Mouse (Mus musculus) bone marrow, adult 2 months (tissue): Measurements from ENCODE around the gene Ndufb10. TPM values are rescaled to one million over a fixed set of nuclear protein-coding genes. Genes with fewer than 3 reads are reported as not detected.
"Not testable (repeated sequence)": the region's sequence is repeated elsewhere in the genome, so short reads cannot be mapped to it uniquely, and the experiment has no call there.

Experiments used
- H3K27ac ChIP-seq: fragments of 200-500 bp; 2 replicates; pipeline ENCODE4 v1.5.1; 2012; ENCODE audit warnings: low read depth, mild to moderate bottlenecking, control low read depth, inconsistent platforms, low read length; ENCODE audit not compliant: control insufficient read depth, poor library complexity, insufficient read depth
- H3K4me1 ChIP-seq: fragments of 200-500 bp; 2 replicates; pipeline ENCODE4 v1.6.1; 2011; ENCODE audit warnings: low read length; ENCODE audit not compliant: control insufficient read depth, insufficient read depth
- H3K4me3 ChIP-seq: fragments of 200-500 bp; replicated peaks from 2 replicates; pipeline ENCODE3; 2011; ENCODE audit warnings: mild to moderate bottlenecking, low read depth, low read length, control low read depth; ENCODE audit not compliant: control insufficient read depth
- CTCF ChIP-seq: fragments of 200-500 bp; IDR thresholded peaks from 2 replicates; pipeline ENCODE4 v1.5.1; 2011; ENCODE audit warnings: low read length, control low read depth; ENCODE audit not compliant: control insufficient read depth, insufficient read depth
- POLR2A ChIP-seq: fragments of 200-500 bp; IDR thresholded peaks from 2 replicates; pipeline ENCODE4 v1.6.1; 2011; ENCODE audit warnings: low read depth, mild to moderate bottlenecking, control low read depth, low read length, borderline replicate concordance; ENCODE audit not compliant: control insufficient read depth
- WGBS: fragments of 180-500 bp; shearing (Covaris S2); methylation state at CpG from one replicate; pipeline ENCODE4 v1.1.7; 2018; 5-methylcytosine and 5-hydroxymethylcytosine counted together
- polyA plus RNA-seq: library from polyadenylated mRNA; stranded (reverse); fragments of >200 nt; gene quantifications from 2 replicates; pipeline ENCODE4 v1.2.4, GENCODE M21; 2011; ENCODE audit warnings: low replicate concordance; ENCODE audit not compliant: missing spikeins, insufficient read depth, insufficient read length

Gene Ndufb10
- polyA plus RNA-seq, 1 experiment: 172 TPM

- H3K4me1 ChIP-seq: no peaks in the 10 kb centered on the region
- H3K4me3 ChIP-seq: no peak overlapping the region
- WGBS: 82% methylated on average over 6 of the region's 6 CpGs
- H3K27ac ChIP-seq: no peak overlapping the region
- no peak for TF ChIP-seq POLR2A
- no peak for TF ChIP-seq CTCF
Measured at GRCm38 (mm10) chr17:24729067-24729466, 4.8 kb upstream of the Ndufb10 start.

GRCm38 (mm10) chr17:24728184-24728583 lies 3.9 kb upstream of the Ndufb10 start:
- Histone ChIP-seq H3K4me3 (no peak overlapping the region), H3K4me1 (no peaks in the 10 kb centered on the region; the same call in 1 of the 2 replicates), H3K27ac (no peak overlapping the region)
- TF ChIP-seq POLR2A: no peak
- no peak for TF ChIP-seq CTCF
- 77% methylated on average over 17 of the region's 17 CpGs for WGBS

DNA sequence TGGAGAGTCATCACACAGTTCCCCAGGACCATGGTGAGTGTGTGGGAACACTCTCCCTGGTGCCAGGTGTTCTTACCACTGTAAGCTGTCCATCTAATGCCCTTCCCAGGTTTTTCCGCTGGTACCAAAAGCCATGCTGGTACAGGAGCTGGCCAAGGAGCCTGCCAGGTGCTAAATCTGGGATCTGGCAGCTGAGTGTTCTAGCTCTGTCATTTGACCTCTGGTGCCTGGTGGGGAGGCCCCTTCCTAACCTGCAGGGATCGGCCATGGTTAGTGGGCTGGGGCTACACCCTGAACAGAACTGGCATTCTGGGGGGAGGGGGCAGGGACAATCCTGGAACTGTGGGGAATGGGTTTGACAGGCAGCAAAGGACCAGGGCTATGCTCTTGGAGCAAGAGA lies 3.3 kb upstream of the Ndufb10 start, which contains the start of gene Rpl3l:
Gene Rpl3l (plus strand): TSS at position 203 of the 400 bp plus-strand sequence.
- Histone ChIP-seq H3K4me3 (no peak within 1 kb of the TSS), H3K27ac (no peak within 1 kb of the TSS), H3K4me1 (no peaks in the 10 kb centered on the region; the same call in 1 of the 2 replicates)
- WGBS: 76% methylated on average over 2 of the region's 2 CpGs
- TF ChIP-seq POLR2A: no peak
- TF ChIP-seq CTCF: no peak

DNA sequence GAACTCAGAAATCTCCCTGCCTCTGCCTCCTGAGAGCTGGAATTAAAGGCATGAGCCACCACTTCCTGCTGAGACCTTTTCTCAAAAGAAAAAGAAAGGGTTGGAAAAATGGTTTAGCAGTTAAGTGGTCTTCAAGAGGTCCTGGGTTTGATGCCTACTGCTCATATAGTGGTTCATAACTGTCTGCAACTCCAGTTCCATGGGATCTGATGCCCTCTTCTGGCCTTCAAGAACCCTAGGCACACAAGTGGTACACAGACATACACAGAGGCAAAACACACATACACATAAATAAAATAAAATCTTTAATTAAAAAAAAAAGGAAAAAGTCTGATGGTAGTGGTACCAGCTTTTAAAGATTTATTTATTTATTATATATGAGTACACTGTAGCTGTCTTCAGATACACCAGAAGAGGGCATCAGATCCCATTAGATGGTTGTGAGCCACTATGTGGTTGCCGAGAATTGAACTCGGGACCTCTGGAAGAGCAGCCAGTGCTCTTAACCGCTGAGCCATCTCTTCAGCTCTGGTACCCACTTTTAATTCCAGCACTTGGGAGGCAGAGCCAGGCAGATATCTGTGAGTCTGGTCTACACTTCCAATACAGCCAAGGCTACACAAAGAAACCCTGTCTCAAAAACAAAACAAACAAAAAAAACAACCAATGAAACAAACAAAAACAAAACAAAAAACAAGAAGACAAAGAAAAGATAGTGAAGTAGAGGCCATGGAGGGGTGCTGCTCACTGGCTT lies 1.5 kb upstream of the Ndufb10 start:
- H3K27ac ChIP-seq: no peak overlapping the region
- no peak overlapping the region for H3K4me3 ChIP-seq
- no peaks in the 10 kb centered on the region; the same call in 1 of the 2 replicates for H3K4me1 ChIP-seq
- 61% methylated on average over 3 of the region's 3 CpGs for whole genome bisulfite sequencing
- TF ChIP-seq POLR2A: no peak
- no peak for TF ChIP-seq CTCF

- Histone ChIP-seq H3K4me1 (no peaks in the 10 kb centered on the region; the same call in 1 of the 2 replicates), H3K27ac (peak overlapping the region; percentile 57), H3K4me3 (peak overlapping the region; percentile 94)
- WGBS: under 1% methylated on average over 15 of the region's 15 CpGs
- no peak for TF ChIP-seq POLR2A
- TF ChIP-seq CTCF: no peak
Measured at GRCm38 (mm10) chr17:24723881-24724180, 447 bp downstream of the Ndufb10 start.

DNA sequence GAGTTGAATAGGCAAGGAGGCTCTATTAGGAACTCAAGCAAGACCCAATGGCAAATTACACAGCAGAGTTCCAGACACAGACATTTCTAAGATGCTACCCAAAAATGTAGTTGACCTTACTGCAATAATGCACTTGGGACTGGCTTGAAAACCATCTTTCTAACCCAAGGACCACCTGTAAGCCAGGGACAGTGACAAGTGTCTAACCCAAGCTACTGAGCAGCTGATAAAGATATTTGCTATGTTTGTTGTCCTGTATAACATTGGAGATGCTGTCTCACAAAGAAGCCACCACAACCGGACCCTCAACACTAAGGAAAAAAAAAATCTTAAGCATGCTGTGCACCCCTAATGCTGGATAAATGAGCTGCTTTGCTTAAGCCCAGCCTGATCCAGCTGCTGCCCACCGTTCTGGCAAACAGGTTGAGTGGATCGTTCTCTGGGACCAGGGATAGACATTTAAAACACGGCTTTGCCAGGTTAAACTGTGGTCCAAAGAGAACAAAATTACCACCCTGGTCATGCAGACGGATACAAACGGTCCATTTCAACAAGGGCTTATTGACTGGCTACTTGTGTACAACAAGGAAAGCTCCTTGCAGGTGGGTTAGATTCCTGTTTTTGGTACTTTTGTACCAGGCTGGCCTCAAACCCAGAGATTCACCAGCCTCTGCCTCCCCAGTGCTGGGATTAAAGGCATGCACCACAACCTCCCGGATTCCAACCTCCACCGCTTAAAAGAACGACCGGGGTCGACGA lies 977 bp downstream of the Ndufb10 start:
- no peak for TF ChIP-seq POLR2A
- TF ChIP-seq CTCF: no peak
- 2% methylated on average over 12 of the region's 12 CpGs for WGBS
- Histone ChIP-seq H3K4me1 (no peaks in the 10 kb centered on the region; the same call in 1 of the 2 replicates), H3K4me3 (peak overlapping the region; percentile 94), H3K27ac (0 out of 2 replicates have a peak overlapping the region, but pooled peaks have one; percentile 57)

DNA sequence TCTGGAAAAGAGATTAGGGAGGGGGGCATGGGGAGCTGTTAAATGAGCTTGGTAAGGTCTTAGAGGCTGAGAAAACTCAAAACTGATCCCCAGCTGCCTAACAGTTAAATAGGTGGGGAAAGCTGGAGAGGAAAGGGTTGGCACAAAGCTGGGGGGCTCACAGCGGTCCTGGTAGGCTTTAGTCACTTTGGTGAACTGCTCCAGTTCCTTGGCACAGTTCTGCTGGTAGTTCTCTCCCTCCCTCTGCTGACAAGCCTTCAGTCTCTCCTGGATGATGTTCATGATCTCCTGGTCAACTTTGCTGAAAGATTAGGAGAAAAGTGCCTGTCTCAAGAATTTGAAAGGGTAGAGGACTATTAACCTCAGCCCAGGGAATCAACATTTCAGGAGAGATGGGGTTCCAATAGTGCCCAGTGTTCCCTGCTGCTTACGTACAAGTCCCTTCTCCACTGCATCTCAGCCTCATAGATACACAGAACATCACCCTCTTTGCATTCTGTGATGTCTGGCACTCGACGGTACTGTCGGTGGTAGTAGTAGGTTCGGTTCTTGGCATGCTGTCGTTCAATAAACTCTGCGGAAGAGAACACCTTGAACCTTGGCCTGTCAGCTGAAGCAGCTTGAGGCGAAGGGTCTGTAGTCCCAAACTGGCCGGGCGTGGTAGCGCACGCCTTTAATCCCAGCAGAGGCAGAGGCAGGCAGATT lies 1.9 kb downstream of the Ndufb10 start:
- no peak for TF ChIP-seq POLR2A
- no peak for TF ChIP-seq CTCF
- no peak overlapping the region for H3K4me3 ChIP-seq
- 64% methylated on average over 13 of the region's 13 CpGs for WGBS

GRCm38 (mm10) chr17:24721383-24721955 lies 2.8 kb downstream of the Ndufb10 start:
- peak overlapping the region; percentile 13 for H3K4me3 ChIP-seq
- H3K27ac ChIP-seq, H3K4me1 ChIP-seq: not testable (repeated sequence)
- 46% methylated on average over 7 of the region's 7 CpGs for WGBS

More for the DNA sequence above, 1.9 kb downstream of the Ndufb10 start:
- Histone ChIP-seq H3K4me1 (no peaks in the 10 kb centered on the region; the same call in 1 of the 2 replicates), H3K27ac (no peak overlapping the region)

GRCm38 (mm10) chr17:24720616-24721015 lies 3.7 kb downstream of the Ndufb10 start:
- peak overlapping the region; percentile 48 for H3K4me3 ChIP-seq
- not testable (repeated sequence) for H3K27ac ChIP-seq, H3K4me1 ChIP-seq
- 2% methylated on average over 11 of the region's 11 CpGs for WGBS
